Mouse (Mus musculus) midbrain, embryonic 15.5 days (tissue): ENCODE results near the gene Wfdc18. TPM values are rescaled to one million over a fixed set of nuclear protein-coding genes. Genes with fewer than 3 reads are reported as not detected.

Experiments
- ATAC-seq: fragments of 200-750 bp; cut with Nextera tagmentation; replicated peaks from 2 replicates; pipeline ENCODE4 v1.8.0; 2017; ENCODE audit warnings: moderate TSS enrichment
- H3K27ac ChIP-seq: fragments of 300-500 bp; sonication (generic); 2 replicates; pipeline ENCODE4 v1.5.1; 2015; ENCODE audit warnings: mild to moderate bottlenecking, inconsistent platforms
- H3K27me3 ChIP-seq: fragments of 300-500 bp; sonication (generic); replicated peaks from 2 replicates; pipeline ENCODE4 v1.6.1; 2015; ENCODE audit warnings: inconsistent platforms
- H3K36me3 ChIP-seq: fragments of 300-500 bp; sonication (generic); replicated peaks from 2 replicates; pipeline ENCODE4 v1.6.1; 2015; ENCODE audit warnings: inconsistent platforms
- H3K4me1 ChIP-seq: fragments of 300-500 bp; sonication (generic); 2 replicates; pipeline ENCODE4 v1.6.1; 2015; ENCODE audit warnings: inconsistent platforms
- H3K4me2 ChIP-seq: fragments of 300-500 bp; sonication (generic); 2 replicates; pipeline ENCODE4 v1.6.1; 2015; ENCODE audit warnings: inconsistent platforms, mild to moderate bottlenecking, moderate library complexity
- H3K4me3 ChIP-seq: fragments of 300-500 bp; sonication (generic); 2 replicates; pipeline ENCODE4 v1.5.1; 2015; ENCODE audit warnings: mild to moderate bottlenecking, inconsistent platforms
- H3K9ac ChIP-seq: fragments of 300-500 bp; sonication (generic); 2 replicates; pipeline ENCODE4 v1.6.1; 2015; ENCODE audit warnings: mild to moderate bottlenecking, inconsistent platforms
- H3K9me3 ChIP-seq: fragments of 300-500 bp; sonication (generic); 2 replicates; pipeline ENCODE4 v1.6.1; 2016; ENCODE audit warnings: inconsistent platforms
- WGBS: fragments of 180-500 bp; shearing (Covaris S2); methylation state at CpG from one replicate; pipeline ENCODE4 v1.1.7; 2015; ENCODE audit warnings: mixed read lengths; 5-methylcytosine and 5-hydroxymethylcytosine counted together
- polyA plus RNA-seq: library from polyadenylated mRNA; unstranded; fragments of >200 nt; fragmentation: Nextera tagmentation; extraction: Ambion mirVana; gene quantifications from 2 replicates; pipeline ENCODE4 v1.2.1, GENCODE M21; 2015

Gene Wfdc18
- not detected in 2 replicates for polyA plus RNA-seq

DNA sequence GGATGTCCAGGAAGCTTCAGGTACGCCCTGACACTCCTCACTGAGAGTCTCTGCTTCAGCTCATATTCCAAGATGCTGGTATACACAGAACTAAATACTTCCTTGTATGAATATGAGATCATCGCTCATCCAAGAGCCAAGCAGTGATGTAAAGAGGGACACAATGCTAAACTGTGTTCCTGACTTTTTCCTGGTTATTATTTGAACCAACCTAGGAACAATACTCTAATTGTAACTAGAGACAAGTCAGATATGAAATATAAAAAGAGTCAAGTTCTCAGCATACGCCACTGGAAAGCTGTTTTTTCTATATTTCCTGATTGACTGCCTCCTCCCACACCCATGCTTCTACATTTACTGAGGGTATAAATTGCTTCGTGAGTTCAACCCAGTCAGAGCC is at the start of gene Wfdc18:
Wfdc18 (plus strand) TSS at position 301 of the 400 bp plus-strand sequence.
- H3K9ac ChIP-seq: no peak within 1 kb of the TSS
- no peak within 1 kb of the TSS for H3K4me2 ChIP-seq
- no peaks in the 10 kb centered on the region for H3K4me1 ChIP-seq
- H3K27me3 ChIP-seq: no peaks in the 10 kb centered on the region
- no peak within 1 kb of the TSS for H3K27ac ChIP-seq
- 69% methylated on average over 4 of the region's 4 CpGs for WGBS
- no peaks in the 10 kb centered on the region for H3K9me3 ChIP-seq
- no peak within 1 kb of the TSS for H3K4me3 ChIP-seq
- no peaks in the 10 kb centered on the region for H3K36me3 ChIP-seq
- ATAC-seq: no peak

DNA sequence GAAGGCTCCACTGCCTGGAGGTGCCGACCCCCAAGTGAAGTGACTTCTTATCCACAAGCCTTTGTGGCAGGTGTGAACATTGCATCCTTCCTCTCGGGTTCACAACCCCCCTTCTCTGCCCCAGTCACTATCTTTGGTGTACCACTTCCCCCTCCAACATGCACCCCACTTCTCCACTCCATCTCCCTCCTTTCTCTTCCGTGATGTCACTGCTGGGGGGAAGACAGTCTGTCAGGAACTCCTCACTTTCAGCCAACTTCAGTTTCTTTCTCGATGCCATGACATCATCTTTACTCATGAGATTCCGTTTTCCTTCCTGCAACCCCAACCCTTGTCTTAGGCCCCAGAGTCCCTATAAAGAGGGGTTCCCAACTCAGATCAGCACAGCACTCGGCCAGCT is 46.6 kb upstream of the Wfdc18 start, which contains the start of gene Ccl4:
Ccl4 (plus strand) TSS at position 381 of the 400 bp plus-strand sequence.
- 83% methylated on average over 6 of the region's 6 CpGs for WGBS
- ATAC-seq: no peak
- Histone ChIP-seq H3K9me3 (no peaks in the 10 kb centered on the region), H3K4me1 (no peaks in the 10 kb centered on the region), H3K36me3 (no peaks in the 10 kb centered on the region), H3K27ac (no peak within 1 kb of the TSS), H3K27me3 (no peaks in the 10 kb centered on the region), H3K9ac (no peak within 1 kb of the TSS), H3K4me2 (no peak within 1 kb of the TSS), H3K4me3 (no peak within 1 kb of the TSS)

DNA sequence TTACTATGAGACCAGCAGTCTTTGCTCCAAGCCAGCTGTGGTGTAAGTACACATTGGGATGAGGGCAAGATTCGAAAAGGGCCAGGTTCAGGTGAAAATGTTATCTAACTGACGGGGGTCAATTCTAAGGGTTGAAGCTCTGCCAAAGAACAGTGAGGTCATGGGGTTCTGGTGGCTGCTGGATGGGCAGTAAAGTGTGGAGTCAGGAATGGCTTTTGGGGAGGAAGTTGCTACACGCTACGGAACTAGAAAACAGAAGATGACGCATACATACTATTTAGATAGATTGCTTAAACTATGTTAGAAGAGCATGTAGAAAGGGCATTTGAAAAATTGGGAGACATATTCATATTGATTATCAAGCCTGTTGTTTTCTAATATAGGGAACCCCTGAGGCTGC is 45.3 kb upstream of the Wfdc18 start:
- Histone ChIP-seq H3K9ac (no peak overlapping the region), H3K4me3 (no peak overlapping the region), H3K9me3 (no peaks in the 10 kb centered on the region), H3K27ac (no peak overlapping the region), H3K4me1 (no peaks in the 10 kb centered on the region), H3K4me2 (no peak overlapping the region), H3K36me3 (no peaks in the 10 kb centered on the region), H3K27me3 (no peaks in the 10 kb centered on the region)
- ATAC-seq: no peak
- WGBS: 90% methylated on average over 5 of the region's 5 CpGs

DNA sequence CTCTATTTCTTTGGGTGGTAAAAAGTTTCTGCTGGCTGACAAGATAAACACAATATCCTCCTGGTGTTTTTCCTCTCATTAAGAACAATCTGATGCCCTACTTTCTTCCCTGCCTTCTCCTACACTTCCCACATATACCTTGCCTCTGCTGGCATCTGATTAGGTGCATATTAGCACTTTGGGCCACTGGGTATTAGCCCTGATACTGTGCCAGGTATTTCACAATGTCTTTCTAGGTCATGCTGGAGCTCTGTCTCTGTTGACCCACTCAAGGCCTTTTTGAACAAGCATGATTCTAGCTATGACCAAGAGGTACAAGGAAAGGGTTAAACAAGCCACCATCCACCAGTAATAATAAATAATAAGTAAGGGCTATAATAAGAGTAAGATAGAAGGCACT is 37.1 kb upstream of the Wfdc18 start:
- H3K9ac ChIP-seq: no peak overlapping the region
- H3K36me3 ChIP-seq: no peaks in the 10 kb centered on the region
- no peak for ATAC-seq
- no peak overlapping the region for H3K27ac ChIP-seq
- no peak overlapping the region for H3K4me2 ChIP-seq
- H3K27me3 ChIP-seq: no peaks in the 10 kb centered on the region
- H3K9me3 ChIP-seq: no peaks in the 10 kb centered on the region
- no peaks in the 10 kb centered on the region for H3K4me1 ChIP-seq
- H3K4me3 ChIP-seq: no peak overlapping the region

DNA sequence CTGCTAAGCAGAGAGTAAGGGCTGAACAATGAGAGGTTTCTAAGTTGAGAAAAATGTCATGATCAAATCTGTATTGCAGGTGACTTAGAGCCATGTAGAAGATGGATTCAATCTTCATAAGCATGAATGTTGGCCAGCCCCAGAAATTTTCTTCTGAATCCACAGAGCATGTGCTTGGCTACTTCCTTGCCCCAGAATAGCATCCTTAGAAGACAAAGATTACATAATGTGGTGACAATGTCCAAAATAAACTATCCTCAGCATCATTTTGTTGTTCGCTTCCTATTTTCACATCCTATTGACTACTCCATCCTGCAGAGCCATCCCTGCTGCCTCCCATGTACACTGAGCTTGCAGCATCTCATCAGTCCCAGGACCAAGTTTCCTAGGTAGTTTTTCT is 33.1 kb upstream of the Wfdc18 start:
- Histone ChIP-seq H3K27ac (no peak overlapping the region), H3K4me2 (no peak overlapping the region), H3K36me3 (no peaks in the 10 kb centered on the region), H3K4me3 (no peak overlapping the region), H3K27me3 (no peaks in the 10 kb centered on the region), H3K4me1 (no peaks in the 10 kb centered on the region), H3K9ac (no peak overlapping the region), H3K9me3 (no peaks in the 10 kb centered on the region)
- no peak for ATAC-seq
- 95% methylated on average over 1 of the region's 1 CpGs for WGBS

DNA sequence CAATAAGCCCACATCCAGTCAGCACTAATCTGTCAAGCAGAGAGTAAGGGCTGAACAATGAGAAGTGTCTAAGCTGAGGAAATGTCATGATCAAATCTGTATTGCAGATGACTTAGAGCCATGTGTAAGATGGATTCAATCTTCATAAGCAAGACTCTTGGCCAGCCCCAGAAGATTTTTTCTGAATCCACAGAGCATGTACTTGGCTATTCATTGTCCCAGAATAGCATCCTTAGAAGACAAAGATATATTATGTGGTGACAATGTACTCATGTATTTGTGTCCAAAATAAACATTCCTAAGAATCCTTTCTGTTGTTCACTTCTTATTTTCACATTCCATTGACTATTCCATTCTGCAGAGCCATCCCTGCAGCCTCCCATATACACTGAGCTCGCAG is 18.9 kb upstream of the Wfdc18 start:
- Histone ChIP-seq H3K4me1 (no peaks in the 10 kb centered on the region), H3K36me3 (no peaks in the 10 kb centered on the region), H3K4me2 (no peak overlapping the region), H3K27ac (no peak overlapping the region), H3K9me3 (no peaks in the 10 kb centered on the region), H3K4me3 (no peak overlapping the region), H3K9ac (no peak overlapping the region), H3K27me3 (no peaks in the 10 kb centered on the region)
- 84% methylated on average over 1 of the region's 1 CpGs for WGBS
- no peak for ATAC-seq

DNA sequence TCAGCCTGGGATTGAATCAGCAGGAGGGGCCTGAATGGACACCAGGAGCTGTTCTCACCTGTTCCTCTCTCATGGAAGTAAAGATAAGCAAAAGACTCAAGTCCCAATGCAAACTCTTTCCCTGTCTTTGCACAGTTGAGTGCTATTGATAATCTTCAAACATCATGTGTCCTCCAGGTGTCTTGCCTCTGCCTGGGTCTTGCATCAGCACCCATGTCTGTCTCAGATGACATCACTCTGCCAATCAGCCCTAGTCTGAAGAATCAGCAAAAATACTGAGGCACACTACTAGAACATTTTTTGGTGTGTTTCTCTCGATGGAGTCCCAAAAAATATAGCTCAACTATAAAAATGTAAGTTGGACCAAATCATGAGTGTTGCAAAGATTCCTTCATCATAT is 16.8 kb upstream of the Wfdc18 start:
- H3K9me3 ChIP-seq: no peaks in the 10 kb centered on the region
- WGBS: 69% methylated on average over 1 of the region's 1 CpGs
- no peak overlapping the region for H3K9ac ChIP-seq
- no peak overlapping the region for H3K4me2 ChIP-seq
- H3K4me1 ChIP-seq: no peaks in the 10 kb centered on the region
- H3K36me3 ChIP-seq: no peaks in the 10 kb centered on the region
- H3K27ac ChIP-seq: no peak overlapping the region
- ATAC-seq: no peak
- H3K4me3 ChIP-seq: no peak overlapping the region
- H3K27me3 ChIP-seq: no peaks in the 10 kb centered on the region

DNA sequence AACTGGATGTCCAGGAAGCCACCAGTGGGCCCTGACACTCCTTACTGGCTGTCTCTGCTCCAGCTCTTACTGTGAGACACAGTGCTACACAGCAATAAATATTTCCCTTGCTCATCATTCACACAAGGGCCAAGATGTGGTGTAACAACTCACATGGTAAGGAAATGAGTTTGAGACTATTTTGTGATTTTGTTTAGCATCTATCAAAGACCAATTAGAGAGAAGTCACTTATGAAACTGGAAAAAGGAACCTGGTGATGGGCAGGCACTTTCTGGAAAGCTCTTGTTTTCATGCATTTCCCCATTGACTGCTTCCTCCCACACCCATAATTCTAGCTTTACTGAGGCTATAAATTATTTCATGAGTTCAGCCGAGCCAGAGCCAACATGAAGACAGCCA is 5.1 kb upstream of the Wfdc18 start, which contains the start of gene Wfdc17:
Wfdc17 (plus strand) TSS at position 287 of the 400 bp plus-strand sequence.
- no peaks in the 10 kb centered on the region for H3K4me1 ChIP-seq
- H3K4me3 ChIP-seq: no peak within 1 kb of the TSS
- H3K9me3 ChIP-seq: no peaks in the 10 kb centered on the region
- no peak for ATAC-seq
- WGBS: 64% methylated on average over 1 of the region's 1 CpGs
- no peak within 1 kb of the TSS for H3K9ac ChIP-seq
- no peak within 1 kb of the TSS for H3K4me2 ChIP-seq
- no peaks in the 10 kb centered on the region for H3K27me3 ChIP-seq
- H3K36me3 ChIP-seq: no peaks in the 10 kb centered on the region
- no peak within 1 kb of the TSS for H3K27ac ChIP-seq

DNA sequence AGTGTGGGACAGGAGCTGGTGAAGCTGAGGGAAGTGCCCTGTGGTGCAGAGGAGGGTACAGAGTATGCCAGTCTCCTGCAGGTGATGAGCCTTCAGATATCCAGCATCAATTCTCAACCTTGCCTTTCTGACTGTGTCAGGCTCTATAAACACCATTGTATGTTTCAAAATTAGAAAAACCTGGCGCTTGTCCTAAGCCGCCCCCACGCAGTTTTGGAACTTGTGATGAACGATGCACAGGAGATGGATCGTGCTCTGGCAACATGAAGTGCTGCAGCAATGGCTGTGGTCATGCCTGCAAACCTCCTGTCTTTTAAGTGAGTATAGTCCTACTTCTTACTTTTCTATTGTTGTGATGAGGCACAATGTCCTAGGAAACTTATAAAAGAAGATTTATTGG is 868 bp downstream of the Wfdc18 start:
- no peaks in the 10 kb centered on the region for H3K27me3 ChIP-seq
- no peak for ATAC-seq

DNA sequence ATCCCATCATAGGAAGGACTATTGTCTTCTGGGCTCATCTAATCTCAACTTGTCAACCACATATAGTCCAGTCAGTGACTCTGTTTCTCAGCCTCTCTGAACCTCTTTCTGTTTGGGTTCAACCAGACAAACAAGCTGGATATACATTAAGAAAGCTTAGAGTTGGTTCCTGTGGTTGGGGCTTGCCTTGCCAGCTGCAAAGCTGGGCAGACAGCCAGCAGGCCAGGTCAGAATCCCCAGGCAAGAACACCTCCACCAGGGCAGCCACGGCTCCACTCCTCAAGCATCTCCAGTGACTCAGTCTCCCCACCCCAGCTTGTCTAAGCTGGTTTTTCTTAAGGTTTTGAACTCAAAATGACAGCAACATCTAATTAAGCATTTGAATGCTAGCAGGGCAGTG is 3.9 kb downstream of the Wfdc18 start:
- no peak for ATAC-seq
- Histone ChIP-seq H3K4me2 (no peak overlapping the region), H3K4me1 (no peaks in the 10 kb centered on the region), H3K4me3 (no peak overlapping the region), H3K36me3 (no peaks in the 10 kb centered on the region), H3K9ac (no peak overlapping the region), H3K9me3 (no peaks in the 10 kb centered on the region), H3K27ac (no peak overlapping the region), H3K27me3 (no peaks in the 10 kb centered on the region)
- WGBS: 78% methylated on average over 1 of the region's 1 CpGs

More for the DNA sequence above, 868 bp downstream of the Wfdc18 start:
- Histone ChIP-seq H3K9ac (no peak overlapping the region), H3K27ac (no peak overlapping the region), H3K36me3 (no peaks in the 10 kb centered on the region), H3K4me2 (no peak overlapping the region), H3K4me3 (no peak overlapping the region), H3K4me1 (no peaks in the 10 kb centered on the region), H3K9me3 (no peaks in the 10 kb centered on the region)
- WGBS: 94% methylated on average over 5 of the region's 5 CpGs

DNA sequence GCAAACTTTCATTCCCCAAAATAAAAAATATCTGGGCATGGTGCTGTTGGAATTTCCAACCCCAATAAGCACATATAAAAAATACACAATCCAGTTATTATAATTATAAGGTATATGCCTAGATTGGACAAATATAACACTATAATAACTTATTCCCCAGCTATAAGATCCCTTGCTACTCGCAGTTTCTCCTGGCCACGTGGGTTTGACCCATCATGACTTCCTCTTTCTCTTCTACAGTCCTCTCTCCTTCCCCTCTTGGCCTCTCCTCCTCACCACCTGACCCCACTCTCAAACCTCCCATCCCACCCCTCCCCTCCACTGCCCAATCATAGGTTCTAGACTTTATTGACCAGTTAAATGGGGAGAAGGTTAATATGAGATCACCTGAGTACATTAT is 5.1 kb downstream of the Wfdc18 start:
- H3K4me3 ChIP-seq: no peak overlapping the region
- H3K27ac ChIP-seq: no peak overlapping the region
- H3K9me3 ChIP-seq: no peaks in the 10 kb centered on the region
- H3K4me2 ChIP-seq: no peak overlapping the region
- no peaks in the 10 kb centered on the region for H3K36me3 ChIP-seq
- H3K27me3 ChIP-seq: no peaks in the 10 kb centered on the region
- ATAC-seq: no peak
- no peaks in the 10 kb centered on the region for H3K4me1 ChIP-seq
- 77% methylated on average over 2 of the region's 2 CpGs for WGBS
- H3K9ac ChIP-seq: no peak overlapping the region

DNA sequence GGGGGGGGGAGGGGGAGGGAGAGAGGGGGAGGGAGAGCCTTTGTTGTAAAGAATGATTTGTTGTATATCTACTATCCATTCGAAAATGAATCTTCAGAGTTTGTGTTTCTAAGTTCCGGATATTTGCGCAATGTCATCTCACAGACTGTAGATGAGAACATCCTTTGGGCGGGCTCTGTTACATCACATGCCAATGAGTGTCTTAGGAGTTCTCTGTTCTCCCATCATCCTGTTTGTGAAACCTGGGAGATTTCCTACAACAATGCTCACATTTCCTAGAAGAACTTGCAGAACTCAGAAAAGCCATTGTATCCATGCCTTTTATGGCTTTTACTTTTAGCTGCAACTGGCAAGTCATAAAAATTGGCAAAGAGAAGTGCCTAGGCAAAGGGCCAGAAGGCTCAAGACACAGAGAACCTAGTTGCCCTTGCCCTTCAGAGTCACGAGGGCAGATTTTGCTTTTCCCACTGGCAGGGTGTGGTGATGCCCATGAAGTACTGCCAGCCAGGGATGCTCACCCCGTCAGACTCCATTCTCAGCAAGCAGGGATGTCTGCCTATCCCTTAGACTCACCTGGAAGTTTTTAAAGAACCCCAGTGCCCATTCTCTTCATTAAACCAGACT is 8.3 kb downstream of the Wfdc18 start:
- Histone ChIP-seq H3K9me3 (no peaks in the 10 kb centered on the region), H3K27ac (no peak overlapping the region), H3K4me2 (no peak overlapping the region), H3K27me3 (no peaks in the 10 kb centered on the region), H3K4me3 (no peak overlapping the region), H3K9ac (no peak overlapping the region), H3K36me3 (no peaks in the 10 kb centered on the region), H3K4me1 (no peaks in the 10 kb centered on the region)
- ATAC-seq: no peak
- 88% methylated on average over 6 of the region's 6 CpGs for WGBS

DNA sequence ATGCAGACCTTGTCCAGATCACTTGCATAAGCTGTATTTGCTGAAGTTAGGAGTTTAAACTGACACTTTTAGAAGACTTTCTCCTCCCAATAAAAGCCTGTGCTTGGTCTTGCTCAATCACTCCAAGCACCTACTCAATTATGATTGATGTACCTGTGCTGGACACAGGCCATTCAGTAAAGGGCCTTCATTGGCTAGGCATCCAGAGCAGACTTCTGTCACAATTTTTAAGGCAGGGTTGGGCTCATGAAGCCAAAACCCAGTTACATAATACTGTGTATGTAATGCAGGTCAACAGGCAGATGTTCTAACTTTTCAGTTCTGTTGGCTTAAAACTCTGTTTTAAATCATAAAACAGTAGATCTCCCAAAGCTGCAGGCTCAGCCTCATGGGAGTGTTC is 12.0 kb downstream of the Wfdc18 start:
- no peak for ATAC-seq
- no peaks in the 10 kb centered on the region for H3K27me3 ChIP-seq
- no peak overlapping the region for H3K4me3 ChIP-seq
- no peak overlapping the region for H3K27ac ChIP-seq
- H3K36me3 ChIP-seq: no peaks in the 10 kb centered on the region
- no peaks in the 10 kb centered on the region for H3K4me1 ChIP-seq
- H3K9ac ChIP-seq: no peak overlapping the region
- no peaks in the 10 kb centered on the region for H3K9me3 ChIP-seq
- no peak overlapping the region for H3K4me2 ChIP-seq
